Mouse (Mus musculus) c-Kit-positive CD71-positive TER-119-positive erythroid progenitor cells, embryonic 14.5 days (primary cell): Measurements from ENCODE around the gene Gm2916.
"Not testable (repeated sequence)": the region's sequence is repeated elsewhere in the genome, so short reads cannot be mapped to it uniquely, and the experiment has no call there.

Source experiments
- DNase-seq: peaks from one replicate; pipeline ENCODE4 v3.0.0-alpha.2; 2013; ENCODE audit warnings: low spot score

Gene Gm2916

GRCm38 (mm10) chr14:3883872-3884271 is at the start of gene Gm2916:
Gene Gm2916, plus strand, starts transcription at chr14:3884172.
- not testable (repeated sequence) for DNase-seq

GRCm38 (mm10) chr14:3845945-3846344 is 38.0 kb upstream of the Gm2916 start, which contains the start of gene Gm3033:
Gene Gm3033, plus strand, starts transcription at chr14:3846245.
- not testable (repeated sequence) for DNase-seq

- DNase-seq = not testable (repeated sequence)
Observed at GRCm38 (mm10) chr14:3931456-3931855, 47.5 kb downstream of the Gm2916 start, which contains the start of gene Gm3029. Gene Gm3029, plus strand, starts transcription at chr14:3931756.

- not testable (repeated sequence) for DNase-seq
Observed at GRCm38 (mm10) chr14:3963247-3963646, 79.3 kb downstream of the Gm2916 start, which contains the start of gene Gm3095. Gene Gm3095, plus strand, starts transcription at chr14:3963547.
